Mouse (Mus musculus) cortical plate, adult 2 months (tissue): ENCODE data around the gene 6030408B16Rik.

Experiments used
- CTCF ChIP-seq: fragments of 200-500 bp; IDR thresholded peaks from 2 replicates; pipeline ENCODE4 v1.5.1; 2011; ENCODE audit warnings: mild to moderate bottlenecking, control low read depth, low read length; ENCODE audit not compliant: insufficient read depth; ENCODE audit errors: extremely low read depth
- POLR2A ChIP-seq: fragments of 200-500 bp; IDR thresholded peaks from 2 replicates; pipeline ENCODE4 v1.6.1; 2011; ENCODE audit warnings: mild to moderate bottlenecking, low read length, control low read depth; ENCODE audit not compliant: insufficient read depth; ENCODE audit errors: extremely low read depth

DNA sequence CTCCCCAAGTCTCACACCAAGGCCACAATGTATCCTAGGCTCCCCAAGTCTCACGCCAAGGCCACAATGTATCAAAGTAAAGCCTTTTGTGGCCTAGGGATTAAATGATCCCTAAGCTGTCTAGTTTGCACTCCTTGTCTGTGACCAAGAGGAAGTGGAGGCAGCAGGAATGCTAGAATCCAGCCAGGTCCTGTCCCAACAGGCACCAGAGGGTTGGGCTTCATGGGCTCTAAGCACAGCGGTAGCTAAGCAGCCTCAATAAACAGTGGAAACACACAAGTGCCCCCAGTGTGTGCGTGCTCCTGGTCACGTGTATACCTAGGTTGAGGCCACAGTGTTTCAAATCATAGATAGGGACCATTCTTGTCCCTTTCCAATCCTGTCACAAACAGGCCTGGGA lies 45.3 kb downstream of the 6030408B16Rik start:
- no peak for TF ChIP-seq CTCF
- no peak for TF ChIP-seq POLR2A
